Mouse (Mus musculus) megakaryocyte, adult 5-6 weeks (primary cell): Measurements from ENCODE around the gene Grb14. TPM values are rescaled to one million over a fixed set of nuclear protein-coding genes. Genes with fewer than 3 reads are reported as not detected.

Experiments used
- ATAC-seq: 2 replicates; pipeline ENCODE4 v1.8.0; 2016; ENCODE audit warnings: mild to moderate bottlenecking, inconsistent platforms; ENCODE audit not compliant: poor library complexity, severe bottlenecking
- total RNA-seq, 2 experiments: library from RNA; stranded (forward) in 1 of 2; stranded (reverse) in 1 of 2; fragments of 153-499, 151-499 nt in 1 of 2; fragments of 221-1000, 200-1000 nt in 1 of 2; gene quantifications; 2 replicates each; pipeline versions ENCODE4 v1.2.3 to v1.2.4; 2015 to 2017

Gene Grb14
- total RNA-seq, 2 experiments from 2014 or later: 5.8 to 12.2 TPM

DNA sequence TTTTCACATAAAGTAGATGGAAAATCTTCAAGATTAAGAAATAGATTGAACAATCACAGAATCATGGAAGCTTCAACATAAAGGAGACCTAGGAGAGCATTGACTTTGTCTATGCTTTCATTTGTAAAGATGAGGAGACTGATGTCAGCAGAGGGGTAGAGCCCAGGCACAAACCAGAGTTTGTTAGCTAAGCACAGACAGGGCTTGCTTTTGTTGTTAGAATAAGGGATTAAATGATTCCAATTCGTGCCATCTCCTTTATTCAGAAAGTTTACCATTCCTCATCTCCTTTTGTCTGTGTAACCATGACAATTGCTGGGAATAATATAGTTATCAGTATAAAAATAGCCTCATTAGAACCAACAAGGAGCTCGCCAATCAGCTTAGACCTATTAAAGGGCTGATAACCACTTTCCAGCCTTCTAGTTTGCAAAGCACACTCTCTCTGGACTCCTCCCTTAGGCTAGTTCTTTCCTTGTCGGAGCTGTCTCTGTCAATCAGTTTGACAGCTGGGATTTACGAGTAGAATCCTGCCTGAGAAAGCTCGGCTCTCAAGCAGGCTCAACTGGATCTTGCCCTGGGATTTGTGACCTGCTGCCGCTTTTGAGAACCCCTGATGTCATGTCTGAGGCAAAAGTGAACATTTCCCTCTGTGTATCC, 137.6 kb downstream of the Grb14 start:
- ATAC-seq: no peak

DNA sequence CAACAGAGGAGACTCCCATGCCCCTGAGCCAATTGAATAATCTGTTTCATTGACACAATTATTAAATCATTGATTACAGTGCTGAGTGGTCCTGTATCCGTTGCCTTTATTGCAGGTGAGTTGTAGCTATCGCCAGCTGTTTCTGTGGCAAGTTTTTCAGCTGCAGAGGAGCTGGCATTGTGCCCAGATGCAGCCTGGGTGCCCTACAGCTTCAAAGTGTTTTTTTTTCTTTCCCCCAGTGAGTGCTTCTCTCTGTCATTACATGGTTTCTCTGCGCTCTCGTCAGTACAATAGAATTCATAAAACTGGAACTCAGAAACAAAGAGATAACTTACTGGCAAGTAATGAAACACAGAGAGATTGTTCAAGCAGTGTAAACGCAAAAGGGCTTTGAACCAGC, 139.1 kb downstream of the Grb14 start:
- no peak for ATAC-seq

DNA sequence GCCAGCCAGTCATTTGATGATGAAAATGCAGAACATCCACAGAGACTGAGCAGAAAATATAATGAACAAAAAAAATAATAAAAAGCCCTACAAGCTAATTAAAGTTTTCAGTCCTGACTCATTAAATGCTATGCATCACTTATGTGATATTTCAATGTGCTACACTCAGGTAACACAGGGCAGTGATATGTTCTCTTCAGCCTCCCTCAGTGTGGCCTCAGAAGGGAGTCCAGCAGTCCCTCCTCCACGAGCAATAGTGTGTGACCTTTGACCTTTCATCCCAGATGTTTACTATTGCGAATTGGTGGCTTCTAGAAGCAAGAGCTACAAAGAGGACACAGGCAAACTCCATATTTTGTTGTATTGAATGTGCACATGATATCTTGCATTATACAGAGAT, 146.5 kb downstream of the Grb14 start:
- ATAC-seq: no peak

Other genes starting within 250 kb of the Grb14 start
- gene Cobll1, start 214.4 kb upstream of the Grb14 start, total RNA-seq (2015): 2.3 and 6.5 TPM in 2 replicates
- gene Cobll1, start 214.4 kb upstream of the Grb14 start, total RNA-seq (2017): 0.48 and 1.1 TPM in 2 replicates